Mouse (Mus musculus): ENCODE measurements around the gene Maml3. TPM values are rescaled to one million over a fixed set of nuclear protein-coding genes. Genes with fewer than 3 reads are reported as not detected.

Maml3 gene
- total RNA-seq, 1 experiment: 1.2 TPM

DNA sequence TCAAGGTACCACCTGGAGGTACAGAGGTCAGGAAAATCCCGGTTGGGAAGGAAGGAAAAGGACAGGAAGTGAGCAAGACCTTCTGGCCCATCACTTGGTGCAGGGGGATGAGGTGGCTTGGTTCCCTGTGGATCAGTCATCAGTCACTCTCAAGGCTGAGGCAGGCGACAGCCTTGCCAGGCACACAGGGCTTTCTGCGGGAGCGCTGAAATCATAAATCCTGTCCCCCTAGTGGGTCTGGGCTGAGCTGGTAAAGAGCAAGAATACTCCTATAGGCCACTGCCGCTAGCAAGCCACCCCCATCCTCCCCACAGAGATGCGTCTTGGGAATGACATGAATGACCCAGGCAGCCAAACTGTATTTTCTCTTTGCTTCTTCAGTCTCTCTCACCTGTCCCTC is 177.8 kb downstream of the Maml3 start:
- no peak overlapping the region for H3K9ac ChIP-seq (ENCODE audit: insufficient read depth, low read depth, low read length, poor library complexity, severe bottlenecking)
- H3K27ac ChIP-seq (ENCODE audit: insufficient read depth, low read depth, low read length, poor library complexity, severe bottlenecking): no peak overlapping the region
- H3K4me1 ChIP-seq (ENCODE audit: control insufficient read depth in 2 of 2, insufficient read depth in 2 of 2, low read length in 2 of 2, poor library complexity in 1 of 2): peaks cover 0 to 4% of the 10 kb centered on the region in 2 experiments; a peak in 1 of 4 replicates
- TF ChIP-seq CHD2 (IDR thresholded peaks at IDR 0.05; ENCODE audit: low read depth, low read length): no peak
- no peak for TF ChIP-seq MAFK (IDR thresholded peaks at IDR 0.05; ENCODE audit: insufficient read depth, low read depth, low read length)
- no peak for TF ChIP-seq ZC3H11A (IDR thresholded peaks at IDR 0.05; ENCODE audit: borderline replicate concordance, low read depth, low read length)
- TF ChIP-seq HCFC1 (IDR thresholded peaks at IDR 0.05; ENCODE audit: borderline replicate concordance, insufficient read depth, low read length): no peak
- TF ChIP-seq ZNF384 (IDR thresholded peaks at IDR 0.05; ENCODE audit: low read depth, low read length): no peak
- H3K4me3 ChIP-seq (ENCODE audit: insufficient read depth in 1 of 2, low read depth in 1 of 2, low read length in 2 of 2, poor library complexity in 1 of 2, severe bottlenecking in 1 of 2): no peak overlapping the region
- no peaks in the 10 kb centered on the region for H3K9me3 ChIP-seq (ENCODE audit: control insufficient read depth, insufficient read depth, low read depth, low read length)
- in situ Hi-C loops (cut with MboI; ENCODE audit: low sequenced_read_pairs in 2 of 2, unreplicated experiment in 2 of 2): no loop called here
- DNase-seq (ENCODE audit: low read depth, low spot score): no peak
- H3K36me3 ChIP-seq (ENCODE audit: control insufficient read depth, insufficient read depth, low read length, poor library complexity, severe bottlenecking): no peaks in the 10 kb centered on the region

DNA sequence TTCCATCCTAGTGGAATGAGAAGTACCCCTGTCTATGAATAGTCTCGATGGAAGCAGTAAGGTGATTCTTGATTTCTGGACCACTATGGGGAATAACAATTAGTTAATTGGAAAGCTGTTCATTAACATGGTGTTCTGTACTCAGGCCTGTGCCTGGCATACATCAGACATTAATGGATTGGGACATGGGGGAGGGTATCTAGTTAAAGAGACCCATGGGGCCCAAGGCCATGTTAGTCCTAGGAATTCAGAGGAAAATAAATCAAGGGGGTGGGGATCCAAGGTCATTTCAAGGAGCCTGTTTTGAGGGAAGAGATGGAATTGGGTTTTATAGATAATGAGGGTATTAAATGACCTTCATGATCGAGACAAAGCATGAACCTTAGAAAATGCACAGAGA is 179.1 kb downstream of the Maml3 start:
- H3K4me3 ChIP-seq (ENCODE audit: insufficient read depth in 1 of 2, low read depth in 1 of 2, low read length in 2 of 2, poor library complexity in 1 of 2, severe bottlenecking in 1 of 2): no peak overlapping the region
- TF ChIP-seq CHD2 (IDR thresholded peaks at IDR 0.05; ENCODE audit: low read depth, low read length) (no peak), ZNF384 (IDR thresholded peaks at IDR 0.05; ENCODE audit: low read depth, low read length) (no peak), HCFC1 (IDR thresholded peaks at IDR 0.05; ENCODE audit: borderline replicate concordance, insufficient read depth, low read length) (no peak), ZC3H11A (IDR thresholded peaks at IDR 0.05; ENCODE audit: borderline replicate concordance, low read depth, low read length) (no peak), MAFK (IDR thresholded peaks at IDR 0.05; ENCODE audit: insufficient read depth, low read depth, low read length) (no peak)
- no peaks in the 10 kb centered on the region for H3K9me3 ChIP-seq (ENCODE audit: control insufficient read depth, insufficient read depth, low read depth, low read length)
- DNase-seq (ENCODE audit: low read depth, low spot score): no peak
- peaks cover 0 to 4% of the 10 kb centered on the region in 2 experiments; a peak in 1 of 4 replicates for H3K4me1 ChIP-seq (ENCODE audit: control insufficient read depth in 2 of 2, insufficient read depth in 2 of 2, low read length in 2 of 2, poor library complexity in 1 of 2)
- in situ Hi-C loops (cut with MboI; ENCODE audit: low sequenced_read_pairs in 2 of 2, unreplicated experiment in 2 of 2): no loop called here
- no peaks in the 10 kb centered on the region for H3K36me3 ChIP-seq (ENCODE audit: control insufficient read depth, insufficient read depth, low read length, poor library complexity, severe bottlenecking)
- no peak overlapping the region for H3K27ac ChIP-seq (ENCODE audit: insufficient read depth, low read depth, low read length, poor library complexity, severe bottlenecking)
- H3K9ac ChIP-seq (ENCODE audit: insufficient read depth, low read depth, low read length, poor library complexity, severe bottlenecking): no peak overlapping the region

DNA sequence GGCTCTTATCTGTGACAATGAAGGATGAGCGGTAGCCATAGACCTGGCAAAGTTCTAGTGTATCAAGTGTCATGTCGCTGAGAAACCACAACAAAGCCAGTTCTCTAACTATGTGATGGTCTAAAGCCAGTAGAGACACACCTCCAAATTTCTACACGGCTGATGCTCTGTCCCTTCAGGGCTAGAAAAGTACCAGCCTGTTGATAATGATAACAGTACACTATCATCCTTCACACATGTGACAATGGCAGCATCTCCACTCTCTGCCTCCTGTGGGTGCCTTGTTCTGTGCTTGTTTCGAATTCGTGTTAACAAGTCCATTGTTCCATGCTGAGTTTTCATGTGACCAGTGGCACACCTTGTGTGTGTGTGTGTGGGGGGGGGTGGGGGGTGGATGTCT is 180.2 kb downstream of the Maml3 start:
- Histone ChIP-seq H3K9ac (ENCODE audit: insufficient read depth, low read depth, low read length, poor library complexity, severe bottlenecking) (no peak overlapping the region), H3K4me3 (ENCODE audit: insufficient read depth in 1 of 2, low read depth in 1 of 2, low read length in 2 of 2, poor library complexity in 1 of 2, severe bottlenecking in 1 of 2) (no peak overlapping the region), H3K9me3 (ENCODE audit: control insufficient read depth, insufficient read depth, low read depth, low read length) (no peaks in the 10 kb centered on the region), H3K36me3 (ENCODE audit: control insufficient read depth, insufficient read depth, low read length, poor library complexity, severe bottlenecking) (no peaks in the 10 kb centered on the region), H3K27ac (ENCODE audit: insufficient read depth, low read depth, low read length, poor library complexity, severe bottlenecking) (no peak overlapping the region), H3K4me1 (ENCODE audit: control insufficient read depth in 2 of 2, insufficient read depth in 2 of 2, low read length in 2 of 2, poor library complexity in 1 of 2) (peaks cover 0 to 4% of the 10 kb centered on the region in 2 experiments; a peak in 1 of 4 replicates)
- in situ Hi-C loops (cut with MboI; ENCODE audit: low sequenced_read_pairs in 2 of 2, unreplicated experiment in 2 of 2): no loop called here
- no peak for TF ChIP-seq HCFC1 (IDR thresholded peaks at IDR 0.05; ENCODE audit: borderline replicate concordance, insufficient read depth, low read length)
- no peak for TF ChIP-seq MAFK (IDR thresholded peaks at IDR 0.05; ENCODE audit: insufficient read depth, low read depth, low read length)
- no peak for TF ChIP-seq CHD2 (IDR thresholded peaks at IDR 0.05; ENCODE audit: low read depth, low read length)
- TF ChIP-seq ZC3H11A (IDR thresholded peaks at IDR 0.05; ENCODE audit: borderline replicate concordance, low read depth, low read length): no peak
- no peak for TF ChIP-seq ZNF384 (IDR thresholded peaks at IDR 0.05; ENCODE audit: low read depth, low read length)
- no peak for DNase-seq (ENCODE audit: low read depth, low spot score)

DNA sequence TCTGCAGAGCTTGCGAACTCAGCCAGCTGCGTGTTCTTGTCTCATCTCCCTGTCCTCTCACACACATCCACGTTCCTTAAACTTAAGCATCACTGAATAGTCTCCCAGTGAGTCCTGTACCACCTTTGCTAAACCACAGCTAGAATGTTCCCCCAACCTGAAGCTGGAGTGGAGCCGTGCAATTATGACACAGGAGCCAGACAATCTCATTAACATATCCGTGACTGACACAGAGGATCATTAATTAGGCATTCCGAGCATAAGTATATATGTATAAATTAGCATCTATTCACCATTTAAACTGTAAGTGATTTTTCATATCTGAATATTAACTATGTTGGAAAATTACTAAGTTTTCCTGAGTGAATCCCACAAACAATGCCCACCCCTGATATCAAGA is 181.1 kb downstream of the Maml3 start:
- Histone ChIP-seq H3K4me3 (ENCODE audit: insufficient read depth in 1 of 2, low read depth in 1 of 2, low read length in 2 of 2, poor library complexity in 1 of 2, severe bottlenecking in 1 of 2) (no peak overlapping the region), H3K36me3 (ENCODE audit: control insufficient read depth, insufficient read depth, low read length, poor library complexity, severe bottlenecking) (no peaks in the 10 kb centered on the region), H3K27ac (ENCODE audit: insufficient read depth, low read depth, low read length, poor library complexity, severe bottlenecking) (no peak overlapping the region), H3K9ac (ENCODE audit: insufficient read depth, low read depth, low read length, poor library complexity, severe bottlenecking) (no peak overlapping the region), H3K9me3 (ENCODE audit: control insufficient read depth, insufficient read depth, low read depth, low read length) (no peaks in the 10 kb centered on the region), H3K4me1 (ENCODE audit: control insufficient read depth in 2 of 2, insufficient read depth in 2 of 2, low read length in 2 of 2, poor library complexity in 1 of 2) (peaks cover 0 to 4% of the 10 kb centered on the region in 2 experiments; a peak in 1 of 4 replicates)
- no peak for TF ChIP-seq HCFC1 (IDR thresholded peaks at IDR 0.05; ENCODE audit: borderline replicate concordance, insufficient read depth, low read length)
- no peak for TF ChIP-seq MAFK (IDR thresholded peaks at IDR 0.05; ENCODE audit: insufficient read depth, low read depth, low read length)
- in situ Hi-C loops (cut with MboI; ENCODE audit: low sequenced_read_pairs in 2 of 2, unreplicated experiment in 2 of 2): no loop called here
- DNase-seq (ENCODE audit: low read depth, low spot score): no peak

DNA sequence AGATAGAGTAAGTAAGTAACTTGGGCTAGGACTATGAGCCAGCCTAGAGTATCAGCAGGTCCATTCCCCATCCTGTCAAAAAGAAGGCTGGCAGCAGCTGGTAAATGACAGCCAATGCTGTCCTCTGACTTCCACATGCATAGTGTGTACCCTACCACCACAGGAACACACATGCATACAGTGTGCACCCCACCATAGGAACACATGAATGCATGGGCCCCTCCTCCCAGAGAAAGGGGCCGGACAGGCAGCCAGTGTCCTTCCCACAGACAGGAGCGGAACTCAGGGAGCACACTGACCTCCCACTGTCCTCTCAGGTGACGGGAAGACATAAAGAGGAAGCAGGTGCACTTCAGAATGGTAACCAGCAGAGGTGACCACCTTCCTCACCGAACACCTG is 188.0 kb downstream of the Maml3 start:
- Histone ChIP-seq H3K9ac (ENCODE audit: insufficient read depth, low read depth, low read length, poor library complexity, severe bottlenecking) (no peak overlapping the region), H3K27ac (ENCODE audit: insufficient read depth, low read depth, low read length, poor library complexity, severe bottlenecking) (no peak overlapping the region), H3K4me3 (ENCODE audit: insufficient read depth in 1 of 2, low read depth in 1 of 2, low read length in 2 of 2, poor library complexity in 1 of 2, severe bottlenecking in 1 of 2) (no peak overlapping the region), H3K36me3 (ENCODE audit: control insufficient read depth, insufficient read depth, low read length, poor library complexity, severe bottlenecking) (no peaks in the 10 kb centered on the region), H3K9me3 (ENCODE audit: control insufficient read depth, insufficient read depth, low read depth, low read length) (no peaks in the 10 kb centered on the region), H3K4me1 (ENCODE audit: control insufficient read depth in 2 of 2, insufficient read depth in 2 of 2, low read length in 2 of 2, poor library complexity in 1 of 2) (no peaks in the 10 kb centered on the region)
- in situ Hi-C loops (cut with MboI; ENCODE audit: low sequenced_read_pairs in 2 of 2, unreplicated experiment in 2 of 2): no loop called here
- TF ChIP-seq CHD2 (IDR thresholded peaks at IDR 0.05; ENCODE audit: low read depth, low read length) (no peak), MAFK (IDR thresholded peaks at IDR 0.05; ENCODE audit: insufficient read depth, low read depth, low read length) (no peak), HCFC1 (IDR thresholded peaks at IDR 0.05; ENCODE audit: borderline replicate concordance, insufficient read depth, low read length) (no peak), ZNF384 (IDR thresholded peaks at IDR 0.05; ENCODE audit: low read depth, low read length) (no peak), ZC3H11A (IDR thresholded peaks at IDR 0.05; ENCODE audit: borderline replicate concordance, low read depth, low read length) (no peak)
- DNase-seq (ENCODE audit: low read depth, low spot score): no peak

All from ES-E14 (cell line).